Mouse (Mus musculus) lung, adult 2 months (tissue): ENCODE data around the gene Gm17455.

Source experiments
- CTCF ChIP-seq: fragments of 200-500 bp; IDR thresholded peaks from 2 replicates; pipeline ENCODE4 v1.5.1; 2011; ENCODE audit warnings: mild to moderate bottlenecking, low read length, control low read depth; ENCODE audit not compliant: insufficient read depth
- POLR2A ChIP-seq: fragments of 200-500 bp; IDR thresholded peaks from 2 replicates; pipeline ENCODE4 v1.6.1; 2011; ENCODE audit warnings: low read depth, mild to moderate bottlenecking, control low read depth, low read length, borderline replicate concordance; ENCODE audit errors: extremely low read depth

DNA sequence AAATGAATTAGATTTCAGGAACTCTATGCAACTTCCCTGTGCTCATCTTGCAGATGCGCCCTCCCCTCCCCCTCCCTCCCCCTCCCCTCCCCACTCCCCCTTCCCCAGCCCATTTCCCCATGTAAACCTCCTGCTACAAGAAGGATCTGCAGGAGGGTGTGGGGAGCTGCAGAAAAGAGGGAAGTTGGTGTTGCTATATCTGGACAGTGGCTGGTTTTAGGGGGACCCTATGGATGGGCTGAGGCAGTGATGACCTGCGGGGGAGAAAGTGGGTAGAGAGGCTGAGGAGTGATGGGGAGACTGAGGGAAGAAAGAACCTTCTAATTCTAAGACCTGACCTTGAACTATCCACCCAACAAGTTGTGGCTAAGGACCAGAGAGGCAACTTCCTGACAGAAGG lies 32.4 kb upstream of the Gm17455 start:
- TF ChIP-seq CTCF (no peak), POLR2A (no peak)
